Mouse (Mus musculus) kidney, adult 9 months (tissue): ENCODE measurements around the gene Arhgap27.
A peak's percentile ranks its signal among the peaks of the same experiment; 100 is the strongest.

Source experiments
- DNase-seq: peaks from one replicate; pipeline ENCODE4 v3.0.0; 2022

Gene Arhgap27

GRCm38 (mm10) chr11:103354033-103354432, 9.5 kb downstream of the Arhgap27 start:
- DNase-seq: no peak

GRCm38 (mm10) chr11:103352239-103352814, 11.2 kb downstream of the Arhgap27 start:
- DNase-seq: no peak

- DNase-seq: no peak
Measured at GRCm38 (mm10) chr11:103350711-103351315, 12.7 kb downstream of the Arhgap27 start.

- DNase-seq: no peak
Measured at GRCm38 (mm10) chr11:103349699-103350098, 13.8 kb downstream of the Arhgap27 start.

- peak; percentile 96 for DNase-seq
Measured at GRCm38 (mm10) chr11:103346657-103347056, 16.8 kb downstream of the Arhgap27 start.

GRCm38 (mm10) chr11:103346236-103346635, 17.3 kb downstream of the Arhgap27 start:
- no peak for DNase-seq

GRCm38 (mm10) chr11:103345408-103346091, 17.9 kb downstream of the Arhgap27 start:
- DNase-seq: no peak

GRCm38 (mm10) chr11:103344494-103345332, 18.8 kb downstream of the Arhgap27 start:
- DNase-seq: no peak

GRCm38 (mm10) chr11:103343881-103344280, 19.6 kb downstream of the Arhgap27 start:
- no peak for DNase-seq

- no peak for DNase-seq
Measured at GRCm38 (mm10) chr11:103343063-103343462, 20.4 kb downstream of the Arhgap27 start.

- peak; percentile 92 for DNase-seq
Measured at GRCm38 (mm10) chr11:103340677-103341076, 22.8 kb downstream of the Arhgap27 start.

GRCm38 (mm10) chr11:103340130-103340529, 23.4 kb downstream of the Arhgap27 start:
- no peak for DNase-seq

- peak; percentile 86 for DNase-seq
Measured at GRCm38 (mm10) chr11:103339414-103340119, 23.9 kb downstream of the Arhgap27 start.

- DNase-seq: peak; percentile 74
Measured at GRCm38 (mm10) chr11:103338671-103339070, 24.8 kb downstream of the Arhgap27 start.

GRCm38 (mm10) chr11:103338119-103338518, 25.4 kb downstream of the Arhgap27 start:
- DNase-seq: no peak

- no peak for DNase-seq
Measured at GRCm38 (mm10) chr11:103337180-103337579, 26.3 kb downstream of the Arhgap27 start.

GRCm38 (mm10) chr11:103335561-103335960, 27.9 kb downstream of the Arhgap27 start:
- DNase-seq: peak; percentile 87

GRCm38 (mm10) chr11:103334925-103335324, 28.6 kb downstream of the Arhgap27 start:
- peak; percentile 55 for DNase-seq

- DNase-seq: peak; percentile 60
Measured at GRCm38 (mm10) chr11:103333719-103334398, 29.6 kb downstream of the Arhgap27 start.

- DNase-seq: no peak
Measured at GRCm38 (mm10) chr11:103332890-103333651, 30.4 kb downstream of the Arhgap27 start.
